Mouse (Mus musculus) lung, adult 2 months (tissue): ENCODE results near the gene Aym1.

Experiments
- CTCF ChIP-seq: fragments of 200-500 bp; IDR thresholded peaks from 2 replicates; pipeline ENCODE4 v1.5.1; 2011; ENCODE audit warnings: mild to moderate bottlenecking, low read length, control low read depth; ENCODE audit not compliant: insufficient read depth
- POLR2A ChIP-seq: fragments of 200-500 bp; IDR thresholded peaks from 2 replicates; pipeline ENCODE4 v1.6.1; 2011; ENCODE audit warnings: low read depth, mild to moderate bottlenecking, control low read depth, low read length, borderline replicate concordance; ENCODE audit errors: extremely low read depth

DNA sequence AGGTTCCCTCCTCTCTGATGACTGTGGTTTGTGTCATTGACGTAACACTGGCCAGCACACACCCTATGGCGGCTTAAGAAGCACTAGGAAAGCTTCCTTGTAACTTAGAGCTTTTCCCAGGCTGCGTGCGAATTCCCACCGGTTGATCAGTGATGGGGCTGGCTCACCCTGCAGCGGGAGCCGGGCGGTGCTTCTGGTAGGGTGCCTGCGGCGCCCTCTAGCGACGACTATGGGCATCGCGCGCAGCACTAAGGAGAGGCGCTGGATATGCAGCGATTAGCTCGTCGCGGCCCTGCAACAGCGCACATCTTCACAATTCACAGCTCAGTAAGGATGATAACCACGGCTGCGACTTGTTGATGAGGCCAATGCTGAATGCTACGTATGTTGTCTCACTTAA, 43.1 kb upstream of the Aym1 start:
- TF ChIP-seq CTCF (peak; percentile 60), POLR2A (no peak)
